Mouse (Mus musculus) G1E (cell line): ENCODE measurements at regions not wholly inside any gene's neighbourhood (a gene's known extent, or its start where the extent isn't known, plus 50 kb on each side); places are given as distances from the start of the nearest gene placed in this dataset.

Experiments
- ATAC-seq: 2 replicates; pipeline ENCODE4 v1.8.0; 2016; ENCODE audit warnings: mild to moderate bottlenecking; ENCODE audit not compliant: insufficient number of reproducible peaks, poor library complexity, low FRiP score, severe bottlenecking; ENCODE audit errors: extremely low read depth
- DNase-seq: peaks from one replicate; pipeline ENCODE4 v3.0.0; 2012; ENCODE audit warnings: low spot score
- H3K27me3 ChIP-seq: 2 replicates; pipeline ENCODE4 v1.6.1; 2012; ENCODE audit warnings: mild to moderate bottlenecking, low read length, inconsistent platforms; ENCODE audit not compliant: insufficient read depth
- H3K36me3 ChIP-seq: replicated peaks from 2 replicates; pipeline ENCODE3; 2012; ENCODE audit warnings: mild to moderate bottlenecking, inconsistent platforms
- H3K4me1 ChIP-seq: 2 replicates; pipeline ENCODE4 v1.6.1; 2012; ENCODE audit warnings: low read depth, low read length, inconsistent platforms, mixed read lengths; ENCODE audit not compliant: insufficient read depth
- H3K4me3 ChIP-seq: 2 replicates; pipeline ENCODE4 v1.5.1; 2012; ENCODE audit warnings: low read depth, mild to moderate bottlenecking, inconsistent platforms, low read length, moderate library complexity, mixed read lengths
- H3K9me3 ChIP-seq: replicated peaks from 2 replicates; pipeline ENCODE4 v1.6.1; 2012; ENCODE audit warnings: inconsistent platforms
- CTCF ChIP-seq: IDR thresholded peaks from 2 replicates; pipeline ENCODE4 v1.5.1; 2012; ENCODE audit warnings: low read depth, low read length, inconsistent platforms, mixed read lengths
- GATA1 ChIP-seq: IDR thresholded peaks from 2 replicates; pipeline ENCODE4 v1.6.1; 2012; ENCODE audit warnings: borderline replicate concordance, low read length, inconsistent platforms, mixed read lengths
- GATA2 ChIP-seq: IDR thresholded peaks from 2 replicates; pipeline ENCODE4 v1.6.1; 2012; ENCODE audit warnings: low read depth, low read length, inconsistent platforms, borderline replicate concordance
- POLR2AphosphoS5 ChIP-seq: IDR thresholded peaks from 2 replicates; pipeline ENCODE4 v1.6.1; 2012; ENCODE audit warnings: low read depth, low read length, inconsistent platforms; ENCODE audit not compliant: insufficient replicate concordance
- TAL1 ChIP-seq: conservative IDR thresholded peaks from 2 replicates; pipeline ENCODE4 v1.6.1; 2012; ENCODE audit warnings: low read depth, low read length, inconsistent platforms, mixed read lengths

- Histone ChIP-seq H3K4me1 (no peaks in the 10 kb centered on the region), H3K36me3 (no peaks in the 10 kb centered on the region), H3K9me3 (peaks cover 17% of the 10 kb centered on the region), H3K27me3 (no peaks in the 10 kb centered on the region), H3K4me3 (no peak overlapping the region)
- DNase-seq, result no peak
- TF ChIP-seq CTCF (no peak), GATA1 (no peak), TAL1 (no peak), GATA2 (no peak), POLR2AphosphoS5 (no peak)
- no peak for ATAC-seq
Measured at GRCm38 (mm10) chr7:72504268-72504667, 197.9 kb upstream of the Mctp2 start.

- DNase-seq, result no peak
- H3K36me3 ChIP-seq, result no peaks in the 10 kb centered on the region
- no peak for ATAC-seq
- no peaks in the 10 kb centered on the region for H3K27me3 ChIP-seq
- TF ChIP-seq TAL1, result no peak
- TF ChIP-seq GATA2, result no peak
- no peak for TF ChIP-seq GATA1
- no peak for TF ChIP-seq POLR2AphosphoS5
- TF ChIP-seq CTCF, result no peak
- peaks cover 10% of the 10 kb centered on the region for H3K9me3 ChIP-seq
- no peaks in the 10 kb centered on the region for H3K4me1 ChIP-seq
- H3K4me3 ChIP-seq, result no peak overlapping the region
Measured at GRCm38 (mm10) chr7:72505732-72506460, 199.5 kb upstream of the Mctp2 start.

- Histone ChIP-seq H3K4me3 (no peak overlapping the region), H3K27me3 (no peaks in the 10 kb centered on the region), H3K36me3 (no peaks in the 10 kb centered on the region), H3K9me3 (peaks cover 11% of the 10 kb centered on the region; the same call in 1 of the 2 replicates), H3K4me1 (no peaks in the 10 kb centered on the region)
- no peak for ATAC-seq
- DNase-seq, result no peak
- TF ChIP-seq TAL1, result no peak
- TF ChIP-seq CTCF, result no peak
- TF ChIP-seq GATA1, result no peak
- no peak for TF ChIP-seq POLR2AphosphoS5
- no peak for TF ChIP-seq GATA2
Measured at GRCm38 (mm10) chr7:72507946-72508345, 201.5 kb upstream of the Mctp2 start.

GRCm38 (mm10) chr7:72510116-72510515, 203.7 kb upstream of the Mctp2 start:
- Histone ChIP-seq H3K27me3 (no peaks in the 10 kb centered on the region), H3K4me3 (no peak overlapping the region), H3K9me3 (peaks cover 7% of the 10 kb centered on the region; the same call in 1 of the 2 replicates), H3K36me3 (no peaks in the 10 kb centered on the region), H3K4me1 (no peaks in the 10 kb centered on the region)
- ATAC-seq (no peak), DNase-seq (no peak)
- TF ChIP-seq POLR2AphosphoS5, result no peak
- no peak for TF ChIP-seq CTCF
- no peak for TF ChIP-seq TAL1
- TF ChIP-seq GATA1, result no peak
- TF ChIP-seq GATA2, result no peak

GRCm38 (mm10) chr7:72513446-72513845, 207.0 kb upstream of the Mctp2 start:
- Histone ChIP-seq H3K9me3 (peaks cover 11% of the 10 kb centered on the region; the same call in 1 of the 2 replicates), H3K36me3 (no peaks in the 10 kb centered on the region), H3K27me3 (no peaks in the 10 kb centered on the region), H3K4me1 (no peaks in the 10 kb centered on the region), H3K4me3 (no peak overlapping the region)
- ATAC-seq, result no peak
- TF ChIP-seq CTCF, result no peak
- no peak for TF ChIP-seq POLR2AphosphoS5
- no peak for TF ChIP-seq TAL1
- no peak for TF ChIP-seq GATA2
- no peak for TF ChIP-seq GATA1
- no peak for DNase-seq

GRCm38 (mm10) chr7:72514851-72515250, 208.4 kb upstream of the Mctp2 start:
- H3K36me3 ChIP-seq, result no peaks in the 10 kb centered on the region
- H3K27me3 ChIP-seq, result no peaks in the 10 kb centered on the region
- H3K9me3 ChIP-seq, result peaks cover 11% of the 10 kb centered on the region; the same call in 1 of the 2 replicates
- ATAC-seq, result no peak
- no peak for DNase-seq
- H3K4me3 ChIP-seq, result no peak overlapping the region
- TF ChIP-seq CTCF, result no peak
- TF ChIP-seq GATA1, result no peak
- TF ChIP-seq POLR2AphosphoS5, result no peak
- no peak for TF ChIP-seq GATA2
- no peak for TF ChIP-seq TAL1
- H3K4me1 ChIP-seq, result no peaks in the 10 kb centered on the region
